Mouse (Mus musculus) forebrain, embryonic 13.5 days (tissue): Measurements from ENCODE around the gene Gm10697. TPM values are rescaled to one million over a fixed set of nuclear protein-coding genes. Genes with fewer than 3 reads are reported as not detected.
"Not testable (repeated sequence)": the region's sequence is repeated elsewhere in the genome, so short reads cannot be mapped to it uniquely, and the experiment has no call there.

Source experiments
- ATAC-seq: fragments of 200-750 bp; cut with Nextera tagmentation; 2 replicates; pipeline ENCODE4 v1.8.0; 2017
- H3K27ac ChIP-seq: fragments of 300-500 bp; sonication (generic); 2 replicates; pipeline ENCODE4 v1.5.1; 2015; ENCODE audit warnings: inconsistent platforms, mild to moderate bottlenecking, moderate library complexity
- H3K27me3 ChIP-seq: fragments of 300-500 bp; sonication (generic); 2 replicates; pipeline ENCODE4 v1.6.1; 2015; ENCODE audit warnings: mild to moderate bottlenecking, inconsistent platforms
- H3K36me3 ChIP-seq: fragments of 300-500 bp; sonication (generic); 2 replicates; pipeline ENCODE4 v1.6.1; 2015; ENCODE audit warnings: mild to moderate bottlenecking, inconsistent platforms; ENCODE audit not compliant: poor library complexity, severe bottlenecking
- H3K4me1 ChIP-seq: fragments of 300-500 bp; sonication (generic); 2 replicates; pipeline ENCODE4 v1.6.1; 2015; ENCODE audit warnings: inconsistent platforms
- H3K4me2 ChIP-seq: fragments of 300-500 bp; sonication (generic); 2 replicates; pipeline ENCODE4 v1.6.1; 2015; ENCODE audit warnings: inconsistent platforms, mild to moderate bottlenecking, moderate library complexity
- H3K4me3 ChIP-seq: fragments of 300-500 bp; sonication (generic); 2 replicates; pipeline ENCODE4 v1.5.1; 2015; ENCODE audit warnings: mild to moderate bottlenecking, inconsistent platforms
- H3K9ac ChIP-seq: fragments of 300-500 bp; sonication (generic); 2 replicates; pipeline ENCODE4 v1.6.1; 2015; ENCODE audit warnings: mild to moderate bottlenecking, inconsistent platforms
- H3K9me3 ChIP-seq: fragments of 300-500 bp; sonication (generic); replicated peaks from 2 replicates; pipeline ENCODE4 v1.6.1; 2016; ENCODE audit warnings: inconsistent platforms
- WGBS: fragments of 180-500 bp; shearing (Covaris S2); methylation state at CpG from one replicate; pipeline ENCODE4 v1.1.7; 2015; 5-methylcytosine and 5-hydroxymethylcytosine counted together
- polyA plus RNA-seq: library from polyadenylated mRNA; unstranded; fragments of >200 nt; fragmentation: Nextera tagmentation; extraction: Ambion mirVana; gene quantifications from 2 replicates; pipeline ENCODE4 v1.2.1, GENCODE M21; 2015

Gene Gm10697
- polyA plus RNA-seq: not detected in 2 replicates

DNA sequence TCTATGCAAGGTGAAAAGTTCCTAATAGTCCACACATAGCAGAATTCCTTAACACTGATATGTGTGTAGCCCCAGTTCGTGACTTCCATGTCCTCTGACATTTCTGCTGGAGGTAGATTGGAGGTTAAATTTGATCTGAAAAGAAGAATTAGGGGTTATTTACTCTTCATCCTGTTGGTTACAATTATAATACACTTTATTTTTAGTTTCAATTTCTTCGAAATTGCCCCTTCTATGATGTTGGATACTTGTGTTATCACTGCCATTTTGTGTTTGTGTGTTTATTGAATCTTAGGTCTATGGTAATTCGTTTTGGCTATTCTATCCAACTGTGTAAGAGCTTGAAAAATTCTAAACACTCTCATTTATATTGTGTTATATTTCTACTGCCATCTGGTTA is at the start of gene Gm10697:
TSS of gene Gm10697 (minus strand) at position 101 of the 400 bp plus-strand sequence.
- not testable (repeated sequence) for H3K9me3 ChIP-seq, H3K4me3 ChIP-seq, H3K4me2 ChIP-seq, H3K27me3 ChIP-seq, H3K36me3 ChIP-seq, H3K9ac ChIP-seq, H3K27ac ChIP-seq, H3K4me1 ChIP-seq, ATAC-seq
- 79% methylated on average over 2 of the region's 3 CpGs for WGBS

DNA sequence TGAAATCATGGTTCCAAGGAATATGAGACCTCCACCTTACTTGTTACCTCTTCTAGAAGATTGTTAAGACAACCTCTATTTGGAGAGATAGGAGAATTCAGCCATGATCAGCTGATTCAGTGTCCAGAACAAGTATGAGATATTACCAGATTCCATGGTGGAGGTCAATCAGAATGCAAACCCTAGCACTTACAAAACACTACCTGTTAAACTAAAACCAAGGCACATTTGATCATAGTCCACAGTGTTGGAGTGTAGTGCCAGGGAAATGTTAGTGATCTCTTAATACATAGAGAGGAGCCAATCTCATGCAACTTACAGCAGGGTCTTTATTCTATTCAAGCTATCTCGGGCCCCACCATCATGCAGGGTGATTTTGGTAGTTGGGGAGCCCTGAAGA is 42.6 kb upstream of the Gm10697 start:
- H3K9me3 ChIP-seq, H3K4me1 ChIP-seq, H3K4me3 ChIP-seq, H3K36me3 ChIP-seq, H3K27ac ChIP-seq, ATAC-seq, H3K4me2 ChIP-seq, H3K9ac ChIP-seq, H3K27me3 ChIP-seq: not testable (repeated sequence)
- WGBS: 59% methylated on average over 1 of the region's 1 CpGs

DNA sequence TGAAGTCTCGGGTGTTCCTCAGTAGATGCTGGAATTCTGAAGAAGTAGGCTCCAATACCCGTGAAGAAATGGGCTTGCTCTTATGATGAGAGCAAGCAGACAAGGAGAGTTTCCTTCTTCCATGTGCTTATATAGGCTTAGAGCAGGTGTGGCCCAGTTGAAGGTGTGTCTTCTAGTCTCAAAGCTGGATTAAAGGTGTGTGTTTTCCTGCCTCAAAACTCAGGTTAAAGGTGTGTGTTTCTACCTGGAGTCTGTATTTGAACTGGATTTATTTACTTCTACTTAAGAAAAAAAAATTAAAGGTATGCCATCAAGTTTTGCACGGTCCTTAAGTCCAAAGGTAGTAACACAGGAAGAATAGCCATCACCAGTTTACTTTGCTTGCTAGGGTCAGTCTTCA is 17.7 kb downstream of the Gm10697 start, which contains the start of gene Gm9125:
TSS of gene Gm9125 (minus strand) at position 101 of the 400 bp plus-strand sequence.
- not testable (repeated sequence) for H3K4me1 ChIP-seq, H3K27me3 ChIP-seq, H3K4me3 ChIP-seq, H3K27ac ChIP-seq, H3K36me3 ChIP-seq, H3K9me3 ChIP-seq, H3K4me2 ChIP-seq, H3K9ac ChIP-seq, ATAC-seq
- 83% methylated on average over 2 of the region's 3 CpGs for WGBS

DNA sequence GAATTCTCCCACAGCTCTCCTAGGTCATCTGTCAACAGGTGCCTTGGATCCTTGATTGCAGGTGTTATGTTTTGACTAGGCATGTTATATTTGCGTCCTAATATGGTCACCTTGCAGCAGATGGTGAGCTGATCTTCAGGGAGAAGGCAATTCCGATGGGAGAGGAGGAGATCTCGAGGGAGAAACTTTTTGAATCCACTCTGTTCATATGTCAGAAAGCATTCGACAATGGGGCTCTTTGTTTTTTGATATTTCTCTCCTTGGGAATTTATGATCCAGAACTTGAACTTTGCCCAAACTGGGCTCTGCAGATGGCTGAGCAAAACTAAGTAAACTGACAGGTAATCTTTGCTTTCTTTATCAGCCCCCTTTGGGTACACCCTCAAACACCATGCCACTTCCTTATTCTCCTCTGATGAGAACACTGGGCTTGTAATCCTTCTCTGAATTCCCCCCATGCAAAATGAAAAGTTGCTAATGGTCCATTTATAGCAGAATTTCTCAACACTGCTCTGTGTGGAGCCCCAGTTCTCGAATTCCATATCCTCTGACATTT is 22.8 kb downstream of the Gm10697 start:
- not testable (repeated sequence) for H3K27ac ChIP-seq, ATAC-seq, H3K4me1 ChIP-seq, H3K4me2 ChIP-seq, H3K36me3 ChIP-seq, H3K4me3 ChIP-seq, H3K9ac ChIP-seq, H3K27me3 ChIP-seq, H3K9me3 ChIP-seq
- WGBS: 50% methylated on average over 1 of the region's 5 CpGs

DNA sequence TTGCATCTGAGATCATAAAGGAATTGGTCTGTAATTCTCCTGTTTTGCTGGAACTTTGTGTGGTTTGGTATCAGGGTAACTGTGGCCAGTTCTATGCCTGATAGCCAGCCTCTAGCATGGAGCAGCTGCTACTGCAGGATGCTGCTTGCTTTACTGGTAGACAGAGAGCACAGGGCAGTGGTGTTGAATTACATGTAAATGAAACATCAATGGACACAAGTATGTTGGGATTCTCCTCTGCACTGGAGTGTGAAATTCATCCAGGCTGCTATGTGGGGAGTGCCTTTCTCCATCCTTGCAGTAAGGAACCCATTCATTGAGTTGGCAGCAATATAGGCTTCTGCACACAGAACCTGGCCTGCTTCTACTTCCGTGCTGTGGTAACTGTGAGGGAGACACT is 34.2 kb downstream of the Gm10697 start:
- H3K36me3 ChIP-seq, H3K4me2 ChIP-seq, H3K9me3 ChIP-seq, H3K4me1 ChIP-seq, ATAC-seq, H3K4me3 ChIP-seq, H3K9ac ChIP-seq, H3K27me3 ChIP-seq, H3K27ac ChIP-seq: not testable (repeated sequence)
- WGBS: 100% methylated on average over 1 of the region's 1 CpGs

DNA sequence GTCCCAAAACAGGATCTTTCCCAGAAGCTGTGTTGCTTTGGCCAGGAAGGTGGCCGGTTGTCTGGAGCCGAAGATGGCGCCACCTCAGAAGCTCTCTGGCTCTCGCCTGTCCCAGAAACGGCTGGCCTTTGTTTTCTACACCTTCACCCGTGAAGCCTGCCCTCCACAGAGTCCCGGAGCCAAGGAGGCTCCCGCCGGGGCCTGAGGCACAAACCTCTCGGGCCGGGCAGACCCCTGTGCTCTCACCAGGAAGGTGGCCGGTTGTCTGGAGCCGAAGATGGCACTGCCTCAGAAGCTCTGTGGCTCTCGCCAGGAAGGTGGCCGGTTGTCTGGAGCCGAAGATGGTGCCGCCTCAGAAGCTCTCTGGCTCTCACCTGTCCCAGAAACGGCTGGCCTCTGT is 38.0 kb downstream of the Gm10697 start:
- H3K9me3 ChIP-seq, ATAC-seq, H3K4me2 ChIP-seq, H3K27ac ChIP-seq, H3K27me3 ChIP-seq, H3K4me1 ChIP-seq, H3K36me3 ChIP-seq, H3K9ac ChIP-seq, H3K4me3 ChIP-seq: not testable (repeated sequence)
- WGBS: 93% methylated on average over 15 of the region's 18 CpGs

Other genes with a start within 250 kb of the Gm10697 start
- not detected in 2 replicates for gene Tdpoz3, start 246.6 kb downstream of the Gm10697 start, polyA plus RNA-seq
- not detected in 2 replicates for gene Gm9117, start 129.1 kb downstream of the Gm10697 start, polyA plus RNA-seq
- not detected in 2 replicates for gene Tdpoz5, start 111.3 kb downstream of the Gm10697 start, polyA plus RNA-seq
- not detected in 2 replicates for gene Gm9125, start 17.8 kb downstream of the Gm10697 start, polyA plus RNA-seq
- gene Gm10696, start 105.5 kb upstream of the Gm10697 start, polyA plus RNA-seq: not detected in 2 replicates
- gene Gm5286, start 124.1 kb upstream of the Gm10697 start, polyA plus RNA-seq: not detected in 2 replicates
- not detected in 2 replicates for gene Gm4778, start 191.4 kb upstream of the Gm10697 start, polyA plus RNA-seq
- gene Them4, start 237.4 kb upstream of the Gm10697 start, polyA plus RNA-seq: 19.8 and 22.5 TPM in 2 replicates